Mouse (Mus musculus): ENCODE measurements around the gene Bnip3. TPM values are rescaled to one million over a fixed set of nuclear protein-coding genes. Genes with fewer than 3 reads are reported as not detected.
A peak's percentile ranks its signal among the peaks of the same experiment; 100 is the strongest.

Bnip3 gene
- total and polyA plus RNA-seq, 3 experiments = 131 to 430 (median 332) TPM

- ATAC-seq (ENCODE audit: extremely low read depth, insufficient number of reproducible peaks, low FRiP score, poor library complexity, severe bottlenecking) (no peak), DNase-seq (ENCODE audit: low spot score) (no peak)
- Histone ChIP-seq H3K4me1 (ENCODE audit: insufficient read depth, low read depth, low read length) (peaks cover 37% of the 10 kb centered on the region), H3K27me3 (ENCODE audit: insufficient read depth, low read length) (no peaks in the 10 kb centered on the region), H3K9me3 (replicated peaks) (no peaks in the 10 kb centered on the region), H3K4me3 (ENCODE audit: low read depth, low read length) (no peak overlapping the region), H3K36me3 (replicated peaks) (peaks cover 61% of the 10 kb centered on the region)
- TF ChIP-seq TAL1 (conservative IDR thresholded peaks at IDR 0.05; ENCODE audit: low read depth, low read length) (no peak), GATA2 (IDR thresholded peaks at IDR 0.05; ENCODE audit: borderline replicate concordance, low read depth, low read length) (no peak), POLR2AphosphoS5 (IDR thresholded peaks at IDR 0.05; ENCODE audit: insufficient replicate concordance, low read depth, low read length) (no peak), CTCF (IDR thresholded peaks at IDR 0.05; ENCODE audit: low read depth, low read length) (no peak), GATA1 (IDR thresholded peaks at IDR 0.05; ENCODE audit: borderline replicate concordance, low read length) (no peak)
Measured at GRCm38 (mm10) chr7:138850083-138850482, 59.2 kb downstream of the Bnip3 start.

GRCm38 (mm10) chr7:138848028-138848920 is 61.0 kb downstream of the Bnip3 start:
- Histone ChIP-seq H3K36me3 (replicated peaks) (peaks cover 58% of the 10 kb centered on the region), H3K4me3 (ENCODE audit: low read depth, low read length) (peak overlapping the region; percentile 94; the same call in 1 of the 2 replicates), H3K4me1 (ENCODE audit: insufficient read depth, low read depth, low read length) (peaks cover 53% of the 10 kb centered on the region), H3K27me3 (ENCODE audit: insufficient read depth, low read length) (no peaks in the 10 kb centered on the region), H3K9me3 (replicated peaks) (no peaks in the 10 kb centered on the region)
- DNase-seq (ENCODE audit: low spot score) (no peak), ATAC-seq (ENCODE audit: extremely low read depth, insufficient number of reproducible peaks, low FRiP score, poor library complexity, severe bottlenecking) (no peak)
- TF ChIP-seq CTCF (IDR thresholded peaks at IDR 0.05; ENCODE audit: low read depth, low read length) = no peak
- TF ChIP-seq GATA1 (IDR thresholded peaks at IDR 0.05; ENCODE audit: borderline replicate concordance, low read length) = no peak
- TF ChIP-seq GATA2 (IDR thresholded peaks at IDR 0.05; ENCODE audit: borderline replicate concordance, low read depth, low read length) = no peak
- TF ChIP-seq TAL1 (conservative IDR thresholded peaks at IDR 0.05; ENCODE audit: low read depth, low read length) = no peak
- no peak for TF ChIP-seq POLR2AphosphoS5 (IDR thresholded peaks at IDR 0.05; ENCODE audit: insufficient replicate concordance, low read depth, low read length)

GRCm38 (mm10) chr7:138847316-138848027 is 61.8 kb downstream of the Bnip3 start:
- Histone ChIP-seq H3K36me3 (replicated peaks) (peaks cover 58% of the 10 kb centered on the region), H3K4me1 (ENCODE audit: insufficient read depth, low read depth, low read length) (peaks cover 56% of the 10 kb centered on the region), H3K9me3 (replicated peaks) (no peaks in the 10 kb centered on the region), H3K4me3 (ENCODE audit: low read depth, low read length) (peak overlapping the region; percentile 94), H3K27me3 (ENCODE audit: insufficient read depth, low read length) (no peaks in the 10 kb centered on the region)
- no peak for ATAC-seq (ENCODE audit: extremely low read depth, insufficient number of reproducible peaks, low FRiP score, poor library complexity, severe bottlenecking)
- no peak for TF ChIP-seq CTCF (IDR thresholded peaks at IDR 0.05; ENCODE audit: low read depth, low read length)
- no peak for TF ChIP-seq GATA2 (IDR thresholded peaks at IDR 0.05; ENCODE audit: borderline replicate concordance, low read depth, low read length)
- no peak for TF ChIP-seq TAL1 (conservative IDR thresholded peaks at IDR 0.05; ENCODE audit: low read depth, low read length)
- TF ChIP-seq GATA1 (IDR thresholded peaks at IDR 0.05; ENCODE audit: borderline replicate concordance, low read length) = no peak
- TF ChIP-seq POLR2AphosphoS5 (IDR thresholded peaks at IDR 0.05; ENCODE audit: insufficient replicate concordance, low read depth, low read length) = no peak
- no peak for DNase-seq (ENCODE audit: low spot score)

GRCm38 (mm10) chr7:138846502-138846991 is 62.8 kb downstream of the Bnip3 start:
- ATAC-seq (ENCODE audit: extremely low read depth, insufficient number of reproducible peaks, low FRiP score, poor library complexity, severe bottlenecking) (no peak), DNase-seq (ENCODE audit: low spot score) (peak; percentile 39)
- peak overlapping the region; percentile 94 for H3K4me3 ChIP-seq (ENCODE audit: low read depth, low read length)
- peaks cover 58% of the 10 kb centered on the region for H3K36me3 ChIP-seq (replicated peaks)
- H3K27me3 ChIP-seq (ENCODE audit: insufficient read depth, low read length) = no peaks in the 10 kb centered on the region
- H3K9me3 ChIP-seq (replicated peaks) = no peaks in the 10 kb centered on the region
- peaks cover 56% of the 10 kb centered on the region for H3K4me1 ChIP-seq (ENCODE audit: insufficient read depth, low read depth, low read length)
- no peak for TF ChIP-seq CTCF (IDR thresholded peaks at IDR 0.05; ENCODE audit: low read depth, low read length)
- TF ChIP-seq GATA1 (IDR thresholded peaks at IDR 0.05; ENCODE audit: borderline replicate concordance, low read length) = no peak
- no peak for TF ChIP-seq TAL1 (conservative IDR thresholded peaks at IDR 0.05; ENCODE audit: low read depth, low read length)
- no peak for TF ChIP-seq POLR2AphosphoS5 (IDR thresholded peaks at IDR 0.05; ENCODE audit: insufficient replicate concordance, low read depth, low read length)

GRCm38 (mm10) chr7:138845544-138846391 is 63.6 kb downstream of the Bnip3 start, which contains the start of the genes Ppp2r2d and Mapk1ip1:
Gene Ppp2r2d, plus strand, starts transcription at chr7:138846079.
Gene Mapk1ip1, minus strand, starts transcription at chr7:138846273.
- DNase-seq (ENCODE audit: low spot score) (peak; percentile 81), ATAC-seq (ENCODE audit: extremely low read depth, insufficient number of reproducible peaks, low FRiP score, poor library complexity, severe bottlenecking) (peak; percentile 85)
- H3K4me3 ChIP-seq (ENCODE audit: low read depth, low read length) = peak within 1 kb of the TSS; percentile 94
- no peaks in the 10 kb centered on the region for H3K27me3 ChIP-seq (ENCODE audit: insufficient read depth, low read length)
- H3K4me1 ChIP-seq (ENCODE audit: insufficient read depth, low read depth, low read length) = peaks cover 56% of the 10 kb centered on the region
- peaks cover 58% of the 10 kb centered on the region for H3K36me3 ChIP-seq (replicated peaks)
- no peaks in the 10 kb centered on the region for H3K9me3 ChIP-seq (replicated peaks)
- TF ChIP-seq TAL1 (conservative IDR thresholded peaks at IDR 0.05; ENCODE audit: low read depth, low read length) (no peak), CTCF (IDR thresholded peaks at IDR 0.05; ENCODE audit: low read depth, low read length) (peak; percentile 82), POLR2AphosphoS5 (IDR thresholded peaks at IDR 0.05; ENCODE audit: insufficient replicate concordance, low read depth, low read length) (no peak), GATA2 (IDR thresholded peaks at IDR 0.05; ENCODE audit: borderline replicate concordance, low read depth, low read length) (no peak)

All from G1E (cell line).